Mouse (Mus musculus) testis, postnatal 10 days (tissue): ENCODE data around the gene Trp53bp2.

Source experiments
- DNase-seq: peaks from one replicate; pipeline ENCODE4 v3.0.0; 2021; ENCODE audit warnings: low spot score

Gene Trp53bp2

GRCm38 (mm10) chr1:182408243-182408642, 729 bp upstream of the Trp53bp2 start:
- DNase-seq, result no peak

- no peak for DNase-seq
Measured at GRCm38 (mm10) chr1:182409401-182410173, 615 bp downstream of the Trp53bp2 start.

GRCm38 (mm10) chr1:182412586-182413270, 3.8 kb downstream of the Trp53bp2 start:
- peak; percentile 31 for DNase-seq

GRCm38 (mm10) chr1:182419481-182419880, 10.5 kb downstream of the Trp53bp2 start:
- DNase-seq, result no peak

- no peak for DNase-seq
Measured at GRCm38 (mm10) chr1:182424274-182424673, 15.3 kb downstream of the Trp53bp2 start.

DNA sequence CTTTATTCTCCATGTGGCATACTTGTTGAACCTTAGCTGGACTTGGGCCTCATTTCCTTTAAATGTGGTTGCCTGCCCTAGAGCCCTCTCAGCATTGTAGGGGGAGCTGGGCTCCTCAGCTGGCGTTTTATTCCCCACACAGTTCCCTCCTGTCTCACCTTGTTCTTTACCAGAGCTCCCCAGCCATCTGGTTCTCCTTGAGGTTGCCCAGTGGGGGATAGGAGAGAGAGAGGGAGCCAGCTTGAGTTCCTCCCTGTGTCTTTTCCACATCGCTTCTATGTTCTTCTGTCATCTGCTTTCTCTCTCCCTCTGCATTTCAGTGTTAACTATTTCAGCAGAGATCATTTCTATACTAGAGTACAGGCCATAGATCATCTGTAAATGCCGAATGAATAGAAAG, 16.2 kb downstream of the Trp53bp2 start:
- no peak for DNase-seq

- DNase-seq, result peak; percentile 27
Measured at GRCm38 (mm10) chr1:182426444-182426843, 17.5 kb downstream of the Trp53bp2 start.

GRCm38 (mm10) chr1:182427426-182427825, 18.5 kb downstream of the Trp53bp2 start:
- DNase-seq, result peak; percentile 43

DNA sequence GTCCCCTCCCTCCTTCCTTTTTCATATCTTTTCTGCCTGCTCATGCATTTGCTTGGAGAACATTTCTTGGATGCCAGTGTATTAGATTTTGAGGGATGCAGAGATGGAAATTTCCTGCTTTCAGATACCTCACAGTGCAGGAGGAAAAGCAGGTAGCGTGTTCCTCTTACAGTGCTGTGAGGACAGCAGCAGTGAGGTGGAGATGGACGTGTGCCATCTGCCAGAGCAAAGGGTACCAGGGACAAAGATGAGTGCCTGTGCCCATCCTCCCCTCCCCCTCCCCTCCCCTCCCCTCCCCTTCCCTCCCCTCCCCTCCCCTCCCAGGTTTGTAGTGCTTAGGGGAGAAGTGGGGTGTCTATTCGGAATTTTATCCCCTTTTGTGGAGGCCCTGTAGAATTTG, 20.9 kb downstream of the Trp53bp2 start:
- DNase-seq, result peak; percentile 22

GRCm38 (mm10) chr1:182430676-182431075, 21.7 kb downstream of the Trp53bp2 start:
- DNase-seq, result no peak

DNA sequence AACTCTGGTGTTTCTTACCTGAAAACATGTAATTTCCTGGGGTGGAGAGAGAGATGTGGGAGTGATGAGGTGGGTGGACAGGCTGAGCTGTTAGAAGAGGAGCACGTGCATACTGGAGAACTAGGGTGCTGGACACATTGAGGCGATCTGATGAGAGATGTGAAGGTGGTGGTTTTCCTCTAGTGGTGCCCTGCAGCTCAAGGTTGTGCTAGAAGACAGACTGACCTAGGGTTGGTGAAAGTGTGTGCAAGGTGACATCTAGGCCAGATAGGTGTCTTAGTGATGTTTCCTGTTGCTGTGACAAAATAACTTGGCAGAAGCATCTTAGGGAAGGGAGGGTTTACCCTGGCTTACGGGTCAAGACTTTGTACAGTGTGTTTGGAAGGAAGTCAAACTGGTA, 23.1 kb downstream of the Trp53bp2 start:
- DNase-seq, result peak; percentile 17

DNA sequence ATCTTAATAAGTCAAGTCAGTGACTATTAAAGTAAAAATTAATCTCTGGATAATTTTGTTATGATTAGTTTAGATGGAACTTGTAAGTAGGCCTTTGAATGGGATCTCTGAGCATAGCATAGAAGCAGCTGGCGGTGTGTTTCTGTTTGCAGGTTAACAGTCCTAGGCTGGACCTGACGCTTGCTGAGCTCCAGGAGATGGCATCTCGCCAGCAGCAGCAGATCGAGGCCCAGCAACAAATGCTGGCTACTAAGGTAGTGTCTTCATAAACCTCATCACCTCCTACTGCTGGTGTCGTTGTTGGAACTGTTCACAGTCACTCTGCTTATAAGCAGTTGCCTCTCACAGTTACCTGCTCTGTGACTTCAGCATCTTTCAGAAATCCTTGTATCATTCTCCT, 27.8 kb downstream of the Trp53bp2 start:
- peak; percentile 35 for DNase-seq

GRCm38 (mm10) chr1:182439546-182440222, 30.7 kb downstream of the Trp53bp2 start:
- DNase-seq, result peak; percentile 83

DNA sequence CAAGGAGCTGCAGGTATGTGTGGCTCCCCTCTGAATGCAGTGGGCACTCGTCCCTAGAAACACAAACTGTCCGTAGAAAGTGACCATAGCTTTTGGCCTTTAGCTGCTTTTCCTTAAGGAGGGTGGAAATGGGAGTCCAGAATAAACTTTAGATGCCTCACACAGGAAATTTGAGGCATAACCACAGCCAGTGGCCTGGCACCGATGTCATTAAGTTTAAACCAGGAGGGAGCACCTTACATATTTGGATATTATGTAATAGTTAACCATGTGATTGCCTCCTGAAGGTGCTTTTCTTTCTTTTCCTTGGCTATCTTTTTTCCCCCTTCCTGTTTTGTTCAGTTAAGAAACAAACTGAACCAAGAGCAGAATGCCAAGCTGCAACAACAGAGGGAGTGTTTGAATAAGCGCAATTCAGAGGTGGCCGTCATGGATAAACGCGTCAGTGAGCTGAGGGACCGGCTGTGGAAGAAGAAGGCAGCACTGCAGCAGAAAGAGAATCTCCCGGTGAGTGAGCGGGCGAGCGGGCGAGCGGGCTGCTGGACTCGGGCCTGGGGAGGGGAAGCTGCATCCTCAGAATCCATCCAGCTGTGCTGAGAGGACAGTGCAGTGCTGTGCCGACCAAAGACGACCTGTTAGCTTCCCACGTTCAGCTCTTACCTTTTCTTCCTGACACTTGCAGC, 33.0 kb downstream of the Trp53bp2 start:
- DNase-seq, result peak; percentile 32

GRCm38 (mm10) chr1:182444116-182444515, 35.1 kb downstream of the Trp53bp2 start:
- DNase-seq, result peak; percentile 34

DNA sequence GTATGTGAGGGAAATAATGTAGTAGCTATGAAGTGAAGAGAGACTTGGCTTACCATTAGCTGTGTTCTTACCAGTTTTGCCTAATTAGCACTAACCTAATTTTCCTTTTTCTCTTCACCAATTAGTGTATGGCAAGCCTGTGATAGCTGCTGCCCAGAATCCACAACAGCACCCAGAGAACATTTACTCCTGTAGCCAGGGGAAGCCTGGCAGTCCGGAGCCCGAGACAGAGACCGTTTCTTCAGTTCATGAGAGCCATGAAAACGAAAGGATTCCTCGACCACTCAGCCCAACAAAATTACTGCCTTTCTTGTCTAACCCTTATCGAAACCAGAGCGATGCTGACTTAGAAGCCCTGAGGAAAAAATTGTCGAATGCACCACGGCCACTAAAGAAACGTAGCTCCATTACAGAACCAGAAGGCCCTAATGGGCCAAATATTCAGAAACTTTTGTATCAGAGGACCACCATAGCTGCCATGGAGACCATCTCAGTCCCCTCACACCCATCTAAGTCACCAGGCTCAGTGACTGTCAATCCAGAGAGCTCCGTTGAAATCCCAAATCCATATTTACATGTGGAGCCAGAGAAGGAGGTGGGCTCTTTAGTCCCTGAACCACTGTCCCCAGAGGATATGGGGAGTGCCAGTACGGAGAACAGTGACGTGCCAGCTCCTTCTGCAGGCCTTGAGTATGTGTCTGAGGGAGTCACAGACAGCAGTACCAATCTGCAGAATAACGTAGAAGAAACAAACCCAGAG, 39.5 kb downstream of the Trp53bp2 start:
- peak; percentile 9 for DNase-seq

GRCm38 (mm10) chr1:182452473-182452872, 43.5 kb downstream of the Trp53bp2 start:
- DNase-seq, result no peak

DNA sequence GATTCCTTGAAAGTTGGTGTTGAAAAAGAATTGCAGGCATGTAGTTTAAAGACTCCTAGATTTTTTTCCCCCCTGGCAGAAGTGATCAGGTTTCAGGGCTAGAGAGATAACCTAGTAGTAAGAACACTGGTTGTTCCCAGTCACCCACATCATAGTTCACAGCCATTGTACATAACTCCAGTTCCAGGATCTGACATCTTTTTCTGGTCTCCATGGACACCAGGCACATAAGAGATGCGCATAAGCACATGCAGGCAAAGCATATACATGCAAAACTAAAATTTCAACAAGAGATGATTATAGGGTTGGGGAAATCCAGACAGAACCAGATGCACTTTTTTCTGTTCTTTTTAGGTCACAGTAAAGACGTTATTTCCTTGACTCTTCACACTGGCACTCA, 46.1 kb downstream of the Trp53bp2 start:
- DNase-seq, result peak; percentile 2

DNA sequence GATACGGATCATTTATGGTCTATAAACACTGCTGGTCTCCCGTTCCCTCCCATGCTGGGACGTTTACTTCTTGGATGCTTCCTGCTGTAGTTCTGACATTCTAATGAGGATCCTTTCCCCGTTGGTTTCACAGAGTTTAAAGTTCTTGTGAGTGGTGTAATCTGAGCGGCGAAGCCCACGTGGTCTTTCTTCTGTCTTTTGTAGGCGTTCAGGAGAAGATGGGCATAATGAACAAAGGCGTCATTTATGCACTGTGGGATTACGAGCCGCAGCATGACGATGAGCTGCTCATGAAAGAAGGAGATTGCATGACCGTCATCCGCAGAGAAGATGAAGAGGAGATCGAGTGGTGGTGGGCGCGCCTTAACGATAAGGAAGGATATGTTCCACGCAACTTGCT, 49.6 kb downstream of the Trp53bp2 start:
- no peak for DNase-seq

DNA sequence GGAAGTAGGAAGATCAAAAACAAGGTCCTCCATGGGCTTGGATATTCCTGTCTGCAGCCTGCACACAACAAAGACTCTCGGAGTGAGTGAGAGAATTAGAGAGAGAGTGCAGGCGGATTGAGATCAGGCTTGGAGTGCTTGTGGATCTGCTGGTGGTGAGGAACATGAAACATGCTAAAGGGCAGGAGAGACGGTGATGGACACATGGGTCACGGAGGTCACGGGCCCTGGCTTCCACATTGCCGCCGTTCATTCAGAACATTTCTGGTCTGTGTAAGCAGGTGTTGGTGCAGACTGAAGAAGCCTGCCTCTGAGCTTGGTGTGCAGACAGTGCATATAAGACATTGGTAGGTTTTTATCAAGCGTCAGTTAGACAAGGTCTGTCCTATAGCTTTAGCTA, 50.5 kb downstream of the Trp53bp2 start:
- DNase-seq, result no peak
